Mouse (Mus musculus): ENCODE data around the gene Adamts20. TPM values are rescaled to one million over a fixed set of nuclear protein-coding genes. Genes with fewer than 3 reads are reported as not detected.

Adamts20 gene
- total RNA-seq, 2 experiments from 2014 or later = 0.29 TPM

- intact Hi-C loops (cut with DNase I) = no loop called here
- DNase-seq = no peak
Measured at GRCm38 (mm10) chr15:94372548-94372947, 92.7 kb downstream of the Adamts20 start.

- intact Hi-C loops (cut with DNase I) = no loop called here
- no peak for DNase-seq
Measured at GRCm38 (mm10) chr15:94349052-94349451, 116.2 kb downstream of the Adamts20 start.

GRCm38 (mm10) chr15:94344317-94344716 is 120.9 kb downstream of the Adamts20 start:
- intact Hi-C loops (cut with DNase I) = no loop called here

GRCm38 (mm10) chr15:94342365-94342764 is 122.9 kb downstream of the Adamts20 start:
- intact Hi-C loops (cut with DNase I) = loop anchor here (1.0 kb wide), 1 partner anchor 177 kb away; no protein-coding TSS in a partner anchor
- peak; percentile 69 to 78 for DNase-seq

More at GRCm38 (mm10) chr15:94344317-94344716, 120.9 kb downstream of the Adamts20 start:
- no peak for DNase-seq

- intact Hi-C loops (cut with DNase I) = no loop called here
- DNase-seq = no peak
Measured at GRCm38 (mm10) chr15:94339011-94339410, 126.2 kb downstream of the Adamts20 start.

- intact Hi-C loops (cut with DNase I) = no loop called here
- DNase-seq = no peak
Measured at GRCm38 (mm10) chr15:94334586-94334985, 130.6 kb downstream of the Adamts20 start.

- intact Hi-C loops (cut with DNase I) = no loop called here
- no peak for DNase-seq
Measured at GRCm38 (mm10) chr15:94326626-94327025, 138.6 kb downstream of the Adamts20 start.

GRCm38 (mm10) chr15:94325509-94326181 is 139.6 kb downstream of the Adamts20 start:
- intact Hi-C loops (cut with DNase I) = no loop called here

GRCm38 (mm10) chr15:94316171-94316570 is 149.0 kb downstream of the Adamts20 start:
- no peak for DNase-seq
- intact Hi-C loops (cut with DNase I) = no loop called here

More at GRCm38 (mm10) chr15:94325509-94326181, 139.6 kb downstream of the Adamts20 start:
- DNase-seq = peak; percentile 65 to 72

- no peak for DNase-seq
- intact Hi-C loops (cut with DNase I) = no loop called here
Measured at GRCm38 (mm10) chr15:94309689-94310088, 155.5 kb downstream of the Adamts20 start.

GRCm38 (mm10) chr15:94307888-94308287 is 157.3 kb downstream of the Adamts20 start:
- intact Hi-C loops (cut with DNase I) = no loop called here

GRCm38 (mm10) chr15:94303151-94303550 is 162.1 kb downstream of the Adamts20 start:
- intact Hi-C loops (cut with DNase I) = no loop called here
- no peak for DNase-seq

More at GRCm38 (mm10) chr15:94307888-94308287, 157.3 kb downstream of the Adamts20 start:
- DNase-seq = no peak

GRCm38 (mm10) chr15:94294084-94294483 is 171.1 kb downstream of the Adamts20 start:
- DNase-seq = no peak
- intact Hi-C loops (cut with DNase I) = no loop called here

GRCm38 (mm10) chr15:94288015-94288414 is 177.2 kb downstream of the Adamts20 start:
- intact Hi-C loops (cut with DNase I) = no loop called here

GRCm38 (mm10) chr15:94287495-94287894 is 177.7 kb downstream of the Adamts20 start:
- no peak for DNase-seq
- intact Hi-C loops (cut with DNase I) = no loop called here

More at GRCm38 (mm10) chr15:94288015-94288414, 177.2 kb downstream of the Adamts20 start:
- DNase-seq = no peak

- intact Hi-C loops (cut with DNase I) = no loop called here
- no peak for DNase-seq
Measured at GRCm38 (mm10) chr15:94276418-94276817, 188.8 kb downstream of the Adamts20 start.

- peak; percentile 85 to 93 for DNase-seq
- intact Hi-C loops (cut with DNase I) = loop anchor here (2.0 kb wide), 2 partner anchors 197 to 253 kb away; no protein-coding TSS in a partner anchor
Measured at GRCm38 (mm10) chr15:94265630-94266029, 199.6 kb downstream of the Adamts20 start.

GRCm38 (mm10) chr15:94264497-94264879 is 200.7 kb downstream of the Adamts20 start:
- DNase-seq = no peak
- intact Hi-C loops (cut with DNase I) = loop anchor here (2.0 kb wide), 2 partner anchors 198 to 254 kb away; no protein-coding TSS in a partner anchor

GRCm38 (mm10) chr15:94263866-94264496 is 201.2 kb downstream of the Adamts20 start:
- intact Hi-C loops (cut with DNase I) = loop anchor here (2.0 kb wide), 2 partner anchors 199 to 255 kb away; no protein-coding TSS in a partner anchor
- peak in 1 of 2 experiments; percentile 34 for DNase-seq

GRCm38 (mm10) chr15:94263241-94263640 is 202.0 kb downstream of the Adamts20 start:
- DNase-seq = no peak
- intact Hi-C loops (cut with DNase I) = no loop called here

- intact Hi-C loops (cut with DNase I) = no loop called here
- no peak for DNase-seq
Measured at GRCm38 (mm10) chr15:94259497-94259896, 205.7 kb downstream of the Adamts20 start.

All from heart, postnatal 14 days (tissue).